Mouse (Mus musculus) Patski (cell line): ENCODE measurements around the gene Dera. TPM values are rescaled to one million over a fixed set of nuclear protein-coding genes. Genes with fewer than 3 reads are reported as not detected.

Experiments used
- ATAC-seq: fragments of 100-300 bp; one replicate; pipeline ENCODE4 v1.8.0; 2021
- CTCF ChIA-PET: fragments of 350-600 bp; sonication (Branson Sonifier 250); formaldehyde crosslinking; loops from one replicate; lab custom pipeline; 2022; ENCODE audit warnings: inconsistent platforms; lab: Charles Lee
- POLR2A ChIA-PET: fragments of 350-600 bp; sonication (Branson Sonifier 250); formaldehyde crosslinking; loops from one replicate; lab custom pipeline; 2022; ENCODE audit warnings: antibody characterized with exemption, inconsistent platforms; lab: Charles Lee
- DNase-seq: peaks from one replicate; pipeline ENCODE4 v3.0.0-alpha.2; 2011; ENCODE audit warnings: low read depth, low spot score
- H3K27me3 ChIP-seq: fragments of 371-371 bp; one replicate; pipeline ENCODE4 v1.5.1; 2021
- CTCF ChIP-seq: fragments of 100-300 bp; IDR thresholded peaks from one replicate; pipeline ENCODE4 v1.5.1; 2021
- in situ Hi-C: fragments of 300-500 bp; cut with MboI; formaldehyde crosslinking; loops from 3 replicates; pipeline ENCODE4 v1.11.1; 2018; ENCODE audit warnings: low pct_unique_long_range_greater_than_20kb, mixed read lengths
- polyA plus RNA-seq: library from polyadenylated mRNA; unstranded; gene quantifications from one replicate; pipeline ENCODE4 v1.2.3, GENCODE M21; 2021

Gene Dera
- polyA plus RNA-seq, 1 experiment from 2014 or later: 17.5 TPM

DNA sequence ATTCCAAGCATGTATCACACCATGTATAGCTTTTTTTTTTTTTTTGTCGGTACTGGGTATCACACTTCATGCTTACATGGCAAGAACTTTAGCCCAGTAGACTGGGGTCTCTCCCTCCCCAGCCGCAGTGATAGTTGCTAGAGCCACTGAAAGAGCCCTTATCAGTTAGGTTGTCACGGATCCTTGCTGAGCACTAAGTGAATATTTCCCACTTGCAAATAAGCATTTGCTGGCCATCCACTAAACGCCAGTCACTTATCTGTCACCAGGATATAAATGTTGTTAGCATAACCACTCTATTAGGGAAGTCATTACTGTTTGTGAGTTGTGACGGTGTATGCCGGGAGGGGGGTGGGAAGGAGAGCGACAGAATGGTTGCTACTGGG lies 19.9 kb upstream of the Dera start:
- POLR2A ChIA-PET: interaction anchor here (0.6 kb wide), 3 partner anchors 17 to 525 kb away, joined by 3 read pairs; no protein-coding TSS in a partner anchor
- DNase-seq (no peak), ATAC-seq (peak; percentile 17)
- TF ChIP-seq CTCF: no peak
- in situ Hi-C loops: loop anchor here (25.0 kb wide), 1 partner anchor 922 kb away; the partner anchor contains the start of genes H2afj and Hist4h4
- H3K27me3 ChIP-seq: peaks cover 12% of the 10 kb centered on the region
- CTCF ChIA-PET: interaction anchor here (0.6 to 1.7 kb wide), 4 partner anchors 10 to 279 kb away, joined by 3 to 5 read pairs (median 4); no protein-coding TSS in a partner anchor

GRCm38 (mm10) chr6:137734846-137735609 lies 19.3 kb upstream of the Dera start, which contains the start of gene Strap:
TSS of gene Strap (plus strand) at chr6:137735078.
- in situ Hi-C loops: loop anchor here (25.0 kb wide), 1 partner anchor 923 kb away; the partner anchor contains the start of genes H2afj and Hist4h4
- no peak for TF ChIP-seq CTCF
- POLR2A ChIA-PET: no interaction called here
- CTCF ChIA-PET: interaction anchor here (0.8 to 1.7 kb wide), 3 partner anchors 11 to 279 kb away, joined by 3 to 5 read pairs (median 5); no protein-coding TSS in a partner anchor
- peaks cover 12% of the 10 kb centered on the region for H3K27me3 ChIP-seq
- peak; percentile 68 for DNase-seq
- peak; percentile 96 for ATAC-seq

DNA sequence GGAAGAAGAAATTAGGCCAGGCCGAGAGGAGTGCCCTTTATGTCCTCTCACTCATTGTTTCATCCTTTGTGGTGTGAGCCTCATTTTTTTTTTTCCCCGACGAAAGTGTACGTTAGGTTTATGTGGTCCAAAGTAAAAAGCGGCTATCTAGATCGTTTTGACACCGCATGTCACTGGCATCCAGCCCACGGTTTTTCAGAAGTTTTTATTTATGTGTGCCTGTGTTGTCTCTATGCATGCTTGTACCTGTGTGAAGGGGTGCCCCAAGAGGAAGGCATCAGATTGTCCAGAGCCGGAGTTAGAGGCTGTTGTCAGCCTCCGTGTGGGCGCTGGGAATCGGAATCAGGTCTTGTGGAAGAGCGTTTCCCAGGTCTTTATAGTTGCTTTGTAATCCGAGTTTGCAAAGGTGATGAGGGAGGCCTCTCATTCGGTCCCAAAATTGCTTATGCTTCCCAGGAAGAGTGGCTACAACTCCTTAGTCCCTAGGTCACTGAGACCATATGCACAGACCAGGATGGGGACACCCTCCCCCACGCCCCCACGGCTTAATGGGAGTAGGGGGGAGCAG lies 18.6 kb upstream of the Dera start:
- ChIA-PET POLR2A (no interaction called here), CTCF (no interaction called here)
- ATAC-seq (peak; percentile 12), DNase-seq (no peak)
- in situ Hi-C loops: loop anchor here (25.0 kb wide), 1 partner anchor 923 kb away; the partner anchor contains the start of genes H2afj and Hist4h4
- no peak for TF ChIP-seq CTCF
- H3K27me3 ChIP-seq: peaks cover 8% of the 10 kb centered on the region

- TF ChIP-seq CTCF: no peak
These were observed 13.4 kb upstream of the Dera start for GRCm38 (mm10) chr6:137740972-137741371.

DNA sequence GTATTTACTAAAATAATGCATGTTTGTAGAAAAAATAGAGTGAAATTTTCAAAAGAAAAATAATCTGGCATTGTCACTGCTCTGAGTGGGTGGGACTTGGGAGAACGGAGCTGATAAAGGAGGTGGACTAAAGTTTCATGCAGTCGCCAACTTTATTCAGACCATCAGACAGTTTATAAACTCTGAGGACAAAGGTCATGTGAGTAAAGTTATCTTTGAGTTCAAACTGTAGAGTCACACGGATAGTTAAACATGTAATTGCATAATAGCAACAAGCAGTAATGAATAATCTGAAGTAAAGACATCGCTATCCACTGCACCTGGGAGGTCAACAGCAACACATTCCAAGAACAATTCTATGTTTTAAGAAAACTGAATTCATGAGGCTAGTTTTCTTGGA lies 9.6 kb upstream of the Dera start:
- DNase-seq (no peak), ATAC-seq (no peak)
- in situ Hi-C loops: loop anchor here (25.0 kb wide), 1 partner anchor 932 kb away; the partner anchor contains the start of genes H2afj and Hist4h4
- H3K27me3 ChIP-seq: no peaks in the 10 kb centered on the region
- ChIA-PET POLR2A (no interaction called here), CTCF (no interaction called here)
- no peak for TF ChIP-seq CTCF

More at GRCm38 (mm10) chr6:137740972-137741371, 13.4 kb upstream of the Dera start:
- POLR2A ChIA-PET: interaction anchor here (0.8 kb wide), 1 partner anchor 11 kb away, joined by 3 read pairs; no protein-coding TSS in a partner anchor
- ATAC-seq (no peak), DNase-seq (no peak)
- in situ Hi-C loops: loop anchor here (25.0 kb wide), 1 partner anchor 929 kb away; the partner anchor contains the start of genes H2afj and Hist4h4
- CTCF ChIA-PET: no interaction called here
- no peaks in the 10 kb centered on the region for H3K27me3 ChIP-seq

DNA sequence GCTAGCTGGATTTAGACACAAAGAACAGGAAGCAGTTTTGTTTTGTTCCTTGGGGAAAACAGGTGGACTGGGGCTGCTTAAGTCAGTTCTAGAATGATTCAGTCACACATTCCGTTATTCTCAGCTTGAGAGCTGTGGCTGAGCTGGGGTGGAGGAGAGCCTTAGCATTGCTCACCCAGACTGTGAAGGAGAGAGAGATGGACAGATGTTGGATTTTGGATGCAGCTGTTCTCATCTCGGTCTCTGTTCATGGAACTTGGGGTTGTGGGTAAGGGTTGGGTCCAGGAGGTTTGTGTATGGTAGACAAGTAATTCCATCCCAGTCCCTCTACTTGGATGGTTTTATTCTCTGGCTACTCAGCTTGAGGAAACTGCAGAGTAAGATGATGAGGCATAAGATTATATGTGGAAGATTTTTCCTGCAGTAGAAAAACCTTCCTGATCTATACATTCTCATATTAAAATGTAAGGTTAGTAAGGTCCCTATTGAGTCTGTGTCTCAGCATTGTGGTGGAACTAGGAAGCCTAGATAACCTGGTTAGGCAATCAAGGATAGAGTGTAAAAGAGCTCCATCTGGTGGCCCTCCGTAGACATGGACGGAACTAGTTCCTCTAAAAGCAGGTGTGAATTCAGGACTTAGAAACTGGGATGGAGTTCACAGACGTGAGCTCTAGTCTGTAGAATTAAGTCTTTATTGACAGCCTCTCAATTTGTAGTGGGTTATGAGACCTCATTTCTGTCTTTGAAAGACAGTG lies 7.0 kb upstream of the Dera start:
- peak; percentile 70 for TF ChIP-seq CTCF
- ATAC-seq (no peak), DNase-seq (no peak)
- POLR2A ChIA-PET: no interaction called here
- in situ Hi-C loops: loop anchor here (25.0 kb wide), 1 partner anchor 935 kb away; the partner anchor contains the start of genes H2afj and Hist4h4
- no peaks in the 10 kb centered on the region for H3K27me3 ChIP-seq
- CTCF ChIA-PET: interaction anchor here (0.8 to 1.7 kb wide), 6 partner anchors 9 to 92 kb away, joined by 3 to 11 read pairs (median 4); partner anchors contain the start of gene Eps8

GRCm38 (mm10) chr6:137751551-137752274 lies 2.6 kb upstream of the Dera start:
- DNase-seq: no peak
- POLR2A ChIA-PET: interaction anchor here (0.6 kb wide), 1 partner anchor 18 kb away, joined by 3 read pairs; no protein-coding TSS in a partner anchor
- no peak for ATAC-seq
- in situ Hi-C loops: loop anchor here (10.0 kb wide), 1 partner anchor 403 kb away; no protein-coding TSS in a partner anchor
- TF ChIP-seq CTCF: no peak
- H3K27me3 ChIP-seq: no peaks in the 10 kb centered on the region
- CTCF ChIA-PET: no interaction called here

GRCm38 (mm10) chr6:137752275-137752655 lies 2.1 kb upstream of the Dera start:
- DNase-seq: no peak
- ATAC-seq: no peak
- in situ Hi-C loops: loop anchor here (10.0 kb wide), 1 partner anchor 403 kb away; no protein-coding TSS in a partner anchor
- no peaks in the 10 kb centered on the region for H3K27me3 ChIP-seq
- TF ChIP-seq CTCF: no peak
- POLR2A ChIA-PET: no interaction called here
- CTCF ChIA-PET: interaction anchor here (0.6 kb wide), 1 partner anchor 392 kb away, joined by 3 read pairs; no protein-coding TSS in a partner anchor

DNA sequence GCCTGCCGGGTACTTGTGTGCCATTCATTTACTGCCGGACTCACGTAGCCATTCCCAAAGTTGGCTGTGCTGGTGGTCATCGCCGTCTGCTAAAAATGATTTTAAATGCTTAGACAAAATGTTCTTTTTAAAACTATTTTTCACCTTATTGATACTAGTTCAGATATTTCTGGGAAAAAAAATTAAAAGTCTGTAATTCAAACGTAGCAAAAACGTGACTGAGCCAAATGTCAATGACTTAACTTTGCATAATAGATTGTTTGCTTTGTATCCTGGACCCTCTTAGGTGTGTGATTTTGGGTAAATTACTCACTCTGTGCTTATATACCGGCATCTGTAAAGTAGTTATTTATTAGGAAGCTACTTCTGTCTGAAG lies 499 bp downstream of the Dera start:
- ChIA-PET CTCF (interaction anchor here (0.9 to 1.7 kb wide), 3 partner anchors 17 to 41 kb away, joined by 3 read pairs; no protein-coding TSS in a partner anchor), POLR2A (no interaction called here)
- H3K27me3 ChIP-seq: no peaks in the 10 kb centered on the region
- ATAC-seq: no peak
- DNase-seq: no peak
- in situ Hi-C loops: loop anchor here (10.0 kb wide), 1 partner anchor 400 kb away; no protein-coding TSS in a partner anchor
- TF ChIP-seq CTCF: no peak
